Mouse (Mus musculus) limb, embryonic 11.5 days (tissue): Measurements from ENCODE around the gene Plekhg5. TPM values are rescaled to one million over a fixed set of nuclear protein-coding genes. Genes with fewer than 3 reads are reported as not detected.

Experiments used
- ATAC-seq: fragments of 200-750 bp; cut with Nextera tagmentation; 2 replicates; pipeline ENCODE4 v1.8.0; 2017; ENCODE audit warnings: low read depth; ENCODE audit not compliant: insufficient number of reproducible peaks, low FRiP score, low TSS enrichment
- DNase-seq: peaks from one replicate; pipeline ENCODE4 v3.0.0-alpha.2; 2015; ENCODE audit warnings: low spot score
- H3K27ac ChIP-seq: fragments of 300-500 bp; sonication (generic); replicated peaks from 2 replicates; pipeline ENCODE4 v1.5.1; 2014; ENCODE audit warnings: low read depth, mild to moderate bottlenecking, low read length
- H3K27me3 ChIP-seq: fragments of 300-500 bp; sonication (generic); 2 replicates; pipeline ENCODE4 v1.6.1; 2014; ENCODE audit warnings: mild to moderate bottlenecking, low read length, mixed read lengths; ENCODE audit not compliant: control insufficient read depth, insufficient read depth
- H3K36me3 ChIP-seq: fragments of 300-500 bp; sonication (generic); 2 replicates; pipeline ENCODE4 v1.6.1; 2014; ENCODE audit warnings: mild to moderate bottlenecking, low read length, moderate library complexity, mixed read lengths; ENCODE audit not compliant: control insufficient read depth, insufficient read depth
- H3K4me1 ChIP-seq: fragments of 300-500 bp; sonication (generic); 2 replicates; pipeline ENCODE4 v1.6.1; 2014; ENCODE audit warnings: low read length, mixed read lengths; ENCODE audit not compliant: control insufficient read depth, insufficient read depth
- H3K4me2 ChIP-seq: fragments of 300-500 bp; sonication (generic); 2 replicates; pipeline ENCODE4 v1.6.1; 2014; ENCODE audit warnings: low read depth, mild to moderate bottlenecking, moderate library complexity; ENCODE audit not compliant: severe bottlenecking
- H3K4me3 ChIP-seq: fragments of 300-500 bp; sonication (generic); 2 replicates; pipeline ENCODE4 v1.5.1; 2014; ENCODE audit warnings: low read depth, low read length
- H3K9ac ChIP-seq: fragments of 300-500 bp; sonication (generic); 2 replicates; pipeline ENCODE4 v1.6.1; 2014; ENCODE audit warnings: mild to moderate bottlenecking, low read length
- H3K9me3 ChIP-seq: fragments of 300-500 bp; sonication (generic); 2 replicates; pipeline ENCODE4 v1.6.1; 2016; ENCODE audit warnings: low read length; ENCODE audit not compliant: control insufficient read depth
- WGBS: fragments of 180-500 bp; shearing (Covaris S2); extraction: QIAGEN DNeasy Blood & Tissue Kit; methylation state at CpG from one replicate; pipeline ENCODE4 v1.1.7; 2014; 5-methylcytosine and 5-hydroxymethylcytosine counted together
- polyA plus RNA-seq: library from polyadenylated mRNA; unstranded; fragments of >200 nt; fragmentation: Nextera tagmentation; extraction: Ambion mirVana; gene quantifications from 2 replicates; pipeline ENCODE4 v1.2.1, GENCODE M21; 2014

Plekhg5 gene
- polyA plus RNA-seq, 1 experiment from 2014 or later: 8.9 TPM

GRCm38 (mm10) chr4:152136112-152136875 lies 64.0 kb downstream of the Plekhg5 start:
- DNase-seq: peak; percentile 60
- Histone ChIP-seq H3K9me3 (no peaks in the 10 kb centered on the region), H3K27ac (no peak overlapping the region), H3K36me3 (no peaks in the 10 kb centered on the region), H3K27me3 (peaks cover 40% of the 10 kb centered on the region), H3K9ac (no peak overlapping the region), H3K4me3 (no peak overlapping the region), H3K4me2 (no peak overlapping the region), H3K4me1 (peaks cover 12% of the 10 kb centered on the region)
- 27% methylated on average over 6 of the region's 6 CpGs for WGBS
- ATAC-seq: no peak

DNA sequence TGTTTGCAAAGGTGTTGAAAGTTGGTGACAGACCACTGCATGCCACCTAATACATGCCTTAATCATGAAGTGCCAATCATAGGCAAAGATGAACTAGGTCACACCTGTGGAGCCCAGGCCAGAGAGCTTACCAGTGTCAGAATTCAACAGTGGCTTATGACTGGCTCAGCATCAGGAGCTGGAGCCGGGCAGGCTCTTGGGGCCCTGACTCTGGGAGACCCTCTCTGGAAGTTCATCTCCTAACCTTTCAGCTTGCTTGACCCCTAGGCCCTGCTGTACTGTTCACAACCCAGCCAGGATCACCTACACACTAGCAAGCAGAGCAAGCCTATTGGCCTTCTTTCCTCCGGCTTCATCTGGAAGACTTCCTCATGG lies 64.6 kb downstream of the Plekhg5 start:
- ATAC-seq: no peak
- H3K4me2 ChIP-seq: no peak overlapping the region
- H3K9me3 ChIP-seq: no peaks in the 10 kb centered on the region
- 94% methylated on average over 2 of the region's 2 CpGs for WGBS
- H3K27ac ChIP-seq: no peak overlapping the region
- no peak overlapping the region for H3K4me3 ChIP-seq
- no peaks in the 10 kb centered on the region for H3K36me3 ChIP-seq
- H3K9ac ChIP-seq: no peak overlapping the region
- peaks cover 9% of the 10 kb centered on the region; the same call in 1 of the 2 replicates for H3K4me1 ChIP-seq
- H3K27me3 ChIP-seq: peaks cover 36% of the 10 kb centered on the region
- no peak for DNase-seq

DNA sequence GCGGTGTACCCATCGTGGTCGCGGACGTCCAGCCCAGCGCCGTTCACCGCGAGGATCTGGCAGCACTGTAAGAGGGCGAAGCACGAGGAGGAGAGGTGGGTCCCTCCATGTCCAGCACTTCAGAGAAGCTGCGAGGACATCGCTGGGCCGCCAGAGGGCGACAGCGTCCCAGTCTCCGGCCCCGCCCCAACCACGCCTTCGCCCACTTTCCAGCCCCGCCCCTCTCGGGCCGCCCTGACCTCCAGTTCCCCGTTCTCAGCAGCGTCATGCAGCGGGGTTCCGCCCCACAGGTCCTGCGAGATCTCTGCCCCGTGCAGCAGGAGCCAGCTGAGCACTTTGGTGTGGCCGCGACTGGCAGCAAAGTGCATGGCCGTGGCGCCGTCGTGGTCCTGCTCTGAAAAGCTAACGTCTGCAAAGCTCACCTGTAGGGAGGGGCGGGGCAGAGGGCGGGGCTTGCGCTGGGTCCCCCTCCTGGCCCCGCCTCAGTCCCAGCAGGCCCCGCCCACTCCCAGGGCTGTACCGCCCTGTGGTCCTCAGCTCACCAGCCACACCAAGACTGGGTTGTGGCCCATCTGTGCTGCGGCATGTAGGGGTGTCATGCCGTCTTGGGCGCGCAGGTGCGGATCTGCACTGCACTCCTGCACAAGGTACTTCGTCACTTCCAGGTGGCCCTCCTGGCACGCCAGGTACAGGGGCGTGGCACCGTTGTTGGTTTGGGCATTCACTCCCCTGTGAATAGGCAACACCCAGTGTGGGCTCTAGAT lies 66.4 kb downstream of the Plekhg5 start:
- H3K27me3 ChIP-seq: peaks cover 19% of the 10 kb centered on the region
- H3K9ac ChIP-seq: no peak overlapping the region

DNA sequence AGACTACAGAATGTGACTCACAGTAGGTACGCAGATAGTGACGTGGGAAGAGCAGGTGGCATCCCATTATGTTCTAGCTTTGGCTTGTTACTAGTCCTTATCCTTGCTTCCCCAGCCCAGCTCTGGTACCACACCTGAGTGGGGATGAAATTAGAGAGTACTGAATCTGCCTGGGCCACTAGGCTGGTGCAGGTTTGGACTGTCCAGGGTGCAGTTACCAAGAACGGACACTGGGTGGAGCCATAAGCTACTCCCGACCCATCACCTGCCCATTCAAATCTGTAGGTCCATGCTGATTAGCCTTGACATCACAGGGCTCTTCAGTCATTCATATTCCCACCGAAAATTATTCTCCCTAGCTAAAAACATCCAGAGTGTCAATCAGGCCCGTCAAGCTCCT lies 68.1 kb downstream of the Plekhg5 start:
- H3K27me3 ChIP-seq: peaks cover 10% of the 10 kb centered on the region; the same call in 1 of the 2 replicates

More for the DNA sequence above, 66.4 kb downstream of the Plekhg5 start:
- peak overlapping the region; percentile 32 for H3K4me3 ChIP-seq
- WGBS: 4% methylated on average over 49 of the region's 51 CpGs
- no peaks in the 10 kb centered on the region for H3K36me3 ChIP-seq
- ATAC-seq: peak; percentile 84
- no peaks in the 10 kb centered on the region for H3K9me3 ChIP-seq
- peak; percentile 89 for DNase-seq
- H3K27ac ChIP-seq: no peak overlapping the region
- no peaks in the 10 kb centered on the region for H3K4me1 ChIP-seq
- H3K4me2 ChIP-seq: peak overlapping the region; percentile 34

GRCm38 (mm10) chr4:152141521-152142135 lies 69.3 kb downstream of the Plekhg5 start:
- no peak for DNase-seq
- H3K9me3 ChIP-seq: no peaks in the 10 kb centered on the region
- no peak overlapping the region for H3K27ac ChIP-seq
- no peak overlapping the region for H3K4me3 ChIP-seq
- no peak overlapping the region for H3K9ac ChIP-seq
- 72% methylated on average over 8 of the region's 8 CpGs for WGBS
- H3K4me1 ChIP-seq: no peaks in the 10 kb centered on the region
- H3K4me2 ChIP-seq: no peak overlapping the region
- ATAC-seq: no peak
- peaks cover 8% of the 10 kb centered on the region; the same call in 1 of the 2 replicates for H3K27me3 ChIP-seq
- no peaks in the 10 kb centered on the region for H3K36me3 ChIP-seq

More for the DNA sequence above, 68.1 kb downstream of the Plekhg5 start:
- 29% methylated on average over 6 of the region's 6 CpGs for WGBS
- Histone ChIP-seq H3K4me1 (no peaks in the 10 kb centered on the region), H3K27ac (no peak overlapping the region), H3K36me3 (no peaks in the 10 kb centered on the region), H3K9me3 (no peaks in the 10 kb centered on the region), H3K4me3 (no peak overlapping the region), H3K9ac (no peak overlapping the region), H3K4me2 (no peak overlapping the region)
- peak; percentile 67 for DNase-seq
- no peak for ATAC-seq

GRCm38 (mm10) chr4:152143632-152144031 lies 71.3 kb downstream of the Plekhg5 start:
- no peak overlapping the region for H3K4me3 ChIP-seq
- peaks cover 8% of the 10 kb centered on the region; the same call in 1 of the 2 replicates for H3K27me3 ChIP-seq
- no peaks in the 10 kb centered on the region for H3K4me1 ChIP-seq
- no peak overlapping the region for H3K9ac ChIP-seq
- ATAC-seq: no peak
- no peaks in the 10 kb centered on the region for H3K9me3 ChIP-seq
- WGBS: 28% methylated on average over 1 of the region's 1 CpGs
- no peaks in the 10 kb centered on the region for H3K36me3 ChIP-seq
- H3K27ac ChIP-seq: no peak overlapping the region
- H3K4me2 ChIP-seq: no peak overlapping the region
- DNase-seq: no peak

GRCm38 (mm10) chr4:152145473-152145872 lies 73.2 kb downstream of the Plekhg5 start:
- Histone ChIP-seq H3K9me3 (no peaks in the 10 kb centered on the region), H3K4me2 (no peak overlapping the region), H3K27ac (no peak overlapping the region), H3K4me1 (no peaks in the 10 kb centered on the region), H3K9ac (no peak overlapping the region), H3K36me3 (no peaks in the 10 kb centered on the region), H3K4me3 (no peak overlapping the region), H3K27me3 (peaks cover 14% of the 10 kb centered on the region)
- WGBS: 72% methylated on average over 10 of the region's 10 CpGs
- ATAC-seq (no peak), DNase-seq (no peak)

- no peaks in the 10 kb centered on the region for H3K9me3 ChIP-seq
- H3K27ac ChIP-seq: no peak overlapping the region
- H3K36me3 ChIP-seq: no peaks in the 10 kb centered on the region
- H3K4me1 ChIP-seq: no peaks in the 10 kb centered on the region
- H3K27me3 ChIP-seq: peaks cover 19% of the 10 kb centered on the region
- no peak for ATAC-seq
- WGBS: 52% methylated on average over 11 of the region's 11 CpGs
- H3K4me2 ChIP-seq: no peak overlapping the region
- no peak for DNase-seq
- H3K9ac ChIP-seq: no peak overlapping the region
- H3K4me3 ChIP-seq: no peak overlapping the region
Observed at GRCm38 (mm10) chr4:152146033-152146827, 73.9 kb downstream of the Plekhg5 start.
